Mouse (Mus musculus) bone marrow, adult 2 months (tissue): ENCODE measurements around the gene Acp4.

Source experiments
- CTCF ChIP-seq: fragments of 200-500 bp; IDR thresholded peaks from 2 replicates; pipeline ENCODE4 v1.5.1; 2011; ENCODE audit warnings: low read length, control low read depth; ENCODE audit not compliant: control insufficient read depth, insufficient read depth
- POLR2A ChIP-seq: fragments of 200-500 bp; IDR thresholded peaks from 2 replicates; pipeline ENCODE4 v1.6.1; 2011; ENCODE audit warnings: low read depth, mild to moderate bottlenecking, control low read depth, low read length, borderline replicate concordance; ENCODE audit not compliant: control insufficient read depth

DNA sequence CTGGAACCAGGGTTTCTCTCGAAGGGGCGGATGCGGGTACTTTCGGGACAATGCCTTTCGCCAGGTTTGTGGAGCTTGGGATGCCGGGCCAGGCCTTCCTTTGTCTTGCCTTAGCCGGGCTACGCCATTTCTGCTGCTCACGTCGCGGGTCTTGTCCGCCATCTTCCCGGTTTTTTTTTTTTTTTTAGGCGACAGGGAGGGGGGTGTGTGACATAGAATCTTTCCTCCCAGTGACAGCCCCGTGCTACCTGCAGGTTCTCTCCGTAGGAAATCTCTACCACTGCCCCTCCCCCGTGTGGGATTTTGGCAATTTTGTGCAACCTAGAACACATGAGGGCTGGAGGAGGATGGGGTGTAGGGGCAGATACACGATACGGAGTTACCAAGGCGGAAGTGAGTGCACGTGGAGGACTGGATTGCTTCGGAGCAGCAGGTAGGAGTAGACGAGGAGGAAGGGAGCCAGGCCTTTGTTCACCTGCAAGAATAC lies 10.2 kb downstream of the Acp4 start:
- TF ChIP-seq POLR2A (no peak), CTCF (no peak)
